Mouse (Mus musculus) urinary bladder, postnatal 36 days (tissue): Measurements from ENCODE around the gene Agtrap.
A peak's percentile ranks its signal among the peaks of the same experiment; 100 is the strongest.

Experiments used
- DNase-seq, 2 experiments: peaks; one replicate each; pipeline ENCODE4 v3.0.0; 2022; ENCODE audit warnings: low spot score in 2 of 2, mixed read lengths in 1 of 2

The Agtrap gene

DNA sequence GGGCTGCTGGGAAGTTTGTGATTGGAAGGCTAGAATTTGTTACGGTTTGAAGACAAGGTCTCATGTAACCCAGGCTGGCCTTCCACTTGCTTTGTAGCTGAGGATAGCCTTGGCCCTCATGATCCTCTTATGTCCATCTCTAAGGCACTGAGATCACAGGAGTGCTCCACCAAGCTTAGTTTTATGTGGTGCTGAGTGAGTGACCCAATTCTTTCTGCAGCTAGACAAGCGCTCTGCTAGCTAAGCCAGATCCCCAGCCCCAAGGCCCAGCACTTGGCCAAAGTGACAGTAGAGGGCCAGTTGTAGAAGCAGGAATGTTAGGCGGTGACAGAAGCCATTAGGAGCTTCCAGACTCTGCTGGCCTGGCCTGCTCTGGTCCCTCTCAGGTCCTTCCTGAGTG, 16.3 kb upstream of the Agtrap start:
- DNase-seq, result no peak

DNA sequence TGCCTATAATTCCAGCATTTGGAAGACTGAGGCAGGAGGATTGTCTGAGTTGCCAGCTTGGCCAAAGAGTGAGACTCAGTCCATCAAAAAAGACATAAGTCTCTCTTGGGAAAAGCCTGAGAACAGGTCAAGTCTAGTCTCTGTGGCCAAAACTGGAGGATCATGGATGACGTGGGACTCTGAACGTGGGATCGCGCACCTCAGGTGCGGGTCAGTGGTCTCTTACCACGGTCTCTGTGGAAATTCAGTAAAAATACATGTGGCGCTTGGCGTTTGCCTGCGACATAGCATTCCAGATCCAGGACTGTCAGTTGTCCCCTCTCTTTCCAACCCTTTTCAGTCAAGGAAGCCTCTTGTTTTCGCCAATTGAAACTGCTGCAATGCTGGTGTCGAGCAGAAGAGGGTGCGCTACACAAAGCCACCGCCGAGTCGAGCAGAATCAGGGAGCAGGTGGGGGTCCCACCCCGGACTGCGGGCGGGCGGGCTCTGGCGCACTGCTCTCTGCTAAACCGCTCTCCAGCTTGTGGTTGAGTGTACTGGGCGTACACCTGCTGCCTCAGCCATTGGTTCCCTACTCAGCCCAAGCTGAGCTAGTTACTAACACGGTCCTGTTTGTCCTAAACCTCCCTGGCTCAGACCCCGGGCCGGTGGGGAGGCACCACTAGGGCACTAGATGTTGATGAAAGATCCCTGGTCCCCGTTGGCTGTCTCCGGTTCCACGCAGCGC, 14.1 kb upstream of the Agtrap start:
- DNase-seq, result peak; percentile 38 to 39

DNA sequence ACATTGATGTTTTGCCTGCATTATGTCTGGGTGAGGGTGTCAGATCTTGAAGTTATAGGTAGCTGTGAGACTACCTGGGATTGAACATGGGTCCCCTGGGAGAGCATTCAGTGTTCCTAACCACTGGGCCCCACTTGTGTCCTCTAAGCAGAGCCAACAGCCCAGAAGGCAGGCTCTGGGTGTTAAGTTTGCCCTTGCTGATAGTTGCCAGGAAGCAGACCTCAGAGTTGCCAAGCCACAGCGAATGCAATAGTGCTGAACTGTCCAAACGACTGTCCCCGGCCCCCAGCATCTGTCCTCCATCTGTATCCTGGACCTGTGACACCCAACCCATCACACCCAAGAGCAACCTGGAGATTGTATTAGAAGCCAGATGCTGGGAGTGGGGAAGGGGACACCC, 10.8 kb upstream of the Agtrap start:
- no peak for DNase-seq

DNA sequence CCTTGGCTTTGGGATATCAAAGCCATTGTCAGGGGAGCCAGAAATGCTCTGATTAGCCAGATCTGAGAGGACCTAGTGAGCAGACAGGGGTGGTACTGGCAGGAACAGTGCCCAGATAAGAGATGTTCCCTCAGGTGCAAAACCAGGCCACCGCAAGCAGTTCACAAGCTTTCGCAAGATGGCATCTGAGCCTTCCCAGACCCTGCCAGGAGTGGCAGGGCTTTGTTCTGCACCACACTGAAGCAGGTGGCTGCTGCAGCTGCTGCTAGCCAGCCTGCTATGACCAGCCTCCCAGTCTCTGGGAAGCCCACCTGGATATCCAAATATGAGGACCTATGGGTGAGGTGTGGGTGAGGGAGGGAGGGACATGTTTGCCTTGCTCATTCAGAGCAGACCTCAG, 10.1 kb upstream of the Agtrap start:
- no peak for DNase-seq

DNA sequence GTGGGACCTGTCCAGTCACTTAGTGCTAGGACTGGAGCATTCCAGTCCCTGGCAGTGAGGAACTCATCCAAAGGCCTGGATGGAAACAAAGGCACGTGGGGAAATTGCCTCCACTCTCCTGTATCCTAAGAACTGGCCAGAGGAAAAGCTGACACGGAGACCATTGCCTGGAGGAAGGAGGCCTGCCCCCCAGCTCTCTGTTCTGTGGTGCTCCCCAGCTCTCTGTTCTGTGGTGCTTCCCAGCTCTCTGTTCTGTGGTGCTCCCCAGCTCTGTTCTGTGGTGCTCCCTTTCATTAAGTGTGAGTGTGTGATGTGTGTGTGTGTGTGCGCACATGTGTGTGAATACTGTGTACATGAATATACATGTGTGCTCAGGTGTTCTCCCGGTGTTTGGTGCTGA, 7.2 kb upstream of the Agtrap start:
- no peak for DNase-seq

DNA sequence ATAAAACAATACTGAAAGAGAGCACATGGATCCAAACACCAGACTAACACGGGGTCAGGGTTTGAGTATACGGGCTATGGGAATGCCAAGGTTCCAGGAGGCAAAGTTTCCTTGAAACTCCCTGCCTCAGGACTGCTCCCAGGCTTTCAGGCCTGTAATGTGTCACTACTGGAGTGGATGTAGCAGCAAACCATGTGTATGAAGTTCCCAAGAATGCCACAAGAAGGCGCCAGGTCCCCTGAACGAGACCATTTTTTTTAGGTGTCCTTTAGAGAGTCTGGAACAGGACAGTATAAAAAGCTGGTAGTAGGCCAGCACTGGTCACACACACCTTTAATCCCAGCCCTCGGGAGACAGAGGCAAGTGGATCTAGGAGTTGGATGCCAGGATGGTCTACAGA, 6.3 kb upstream of the Agtrap start:
- DNase-seq, result no peak

DNA sequence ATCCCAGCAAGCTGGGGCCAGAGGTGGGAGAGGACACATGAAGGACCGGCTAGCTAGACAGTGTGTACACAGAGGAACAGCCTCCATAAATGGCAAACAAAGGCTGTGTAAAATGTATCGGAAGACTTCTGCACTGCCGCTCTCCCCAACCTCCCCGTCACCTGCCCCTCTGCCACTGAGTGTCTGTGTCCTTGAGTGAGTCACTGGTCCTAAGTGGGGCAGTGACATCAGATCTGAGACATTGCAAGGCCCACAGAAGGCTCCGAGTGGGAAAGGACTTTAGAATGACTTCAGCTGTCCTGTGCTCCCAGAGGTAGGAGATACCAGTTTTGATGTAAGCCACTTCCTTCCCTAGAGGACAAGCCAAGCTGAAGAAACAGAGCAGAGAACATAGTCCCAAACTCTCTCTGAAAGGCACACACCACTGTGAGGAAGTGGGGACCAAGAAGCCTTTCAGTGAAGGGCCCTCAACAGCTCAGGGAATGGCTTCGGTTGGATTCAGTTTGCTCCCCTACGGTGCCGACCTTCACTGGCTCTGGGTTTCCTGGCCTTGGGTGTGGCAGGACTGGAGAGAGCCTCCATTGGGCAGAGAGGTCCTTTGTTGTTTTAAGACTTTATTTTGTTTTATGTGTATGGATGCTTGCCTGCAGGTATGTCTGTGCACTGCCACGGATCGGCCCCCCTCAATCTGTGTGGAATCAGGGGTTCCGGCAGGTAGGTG, 4.9 kb upstream of the Agtrap start:
- no peak for DNase-seq

DNA sequence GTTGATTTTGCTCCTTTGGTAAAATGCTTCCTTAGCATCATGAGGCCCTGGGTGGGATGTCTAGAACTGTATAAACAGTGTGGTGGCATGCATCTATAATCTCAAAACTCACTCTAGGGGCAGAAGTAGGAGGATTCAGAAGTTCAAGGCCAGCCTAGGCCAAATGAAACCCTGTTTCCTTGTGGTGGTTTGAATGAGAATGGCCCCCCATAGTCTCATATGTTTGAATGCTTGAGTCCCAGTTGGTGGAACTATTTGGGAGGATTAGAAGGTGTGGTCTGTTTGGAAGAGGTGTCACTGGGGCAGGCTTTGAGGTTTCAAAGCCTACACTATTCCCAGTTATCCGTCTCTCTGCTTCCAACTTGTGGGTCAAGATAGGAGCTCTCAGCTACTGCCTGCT, 3.4 kb upstream of the Agtrap start:
- no peak for DNase-seq

DNA sequence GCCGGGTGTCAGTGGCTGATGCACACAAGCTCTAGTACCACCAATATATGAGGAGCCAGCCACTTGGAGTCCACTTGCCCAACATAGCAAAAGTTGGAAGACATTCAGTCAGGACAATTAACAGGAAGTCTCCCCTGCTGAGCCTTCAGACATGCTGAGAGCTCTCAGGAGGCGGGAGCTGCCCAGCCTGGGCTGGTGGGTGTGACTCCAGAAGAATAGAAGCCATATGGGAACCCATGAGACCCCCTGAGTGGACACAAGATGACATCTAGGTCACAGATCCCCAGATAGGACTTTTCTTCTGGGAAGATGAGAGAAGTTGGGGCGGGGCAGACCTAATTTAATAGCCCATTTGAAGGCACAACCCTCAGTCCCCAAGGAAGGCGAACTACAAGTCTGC, 1.3 kb upstream of the Agtrap start:
- DNase-seq, result no peak

DNA sequence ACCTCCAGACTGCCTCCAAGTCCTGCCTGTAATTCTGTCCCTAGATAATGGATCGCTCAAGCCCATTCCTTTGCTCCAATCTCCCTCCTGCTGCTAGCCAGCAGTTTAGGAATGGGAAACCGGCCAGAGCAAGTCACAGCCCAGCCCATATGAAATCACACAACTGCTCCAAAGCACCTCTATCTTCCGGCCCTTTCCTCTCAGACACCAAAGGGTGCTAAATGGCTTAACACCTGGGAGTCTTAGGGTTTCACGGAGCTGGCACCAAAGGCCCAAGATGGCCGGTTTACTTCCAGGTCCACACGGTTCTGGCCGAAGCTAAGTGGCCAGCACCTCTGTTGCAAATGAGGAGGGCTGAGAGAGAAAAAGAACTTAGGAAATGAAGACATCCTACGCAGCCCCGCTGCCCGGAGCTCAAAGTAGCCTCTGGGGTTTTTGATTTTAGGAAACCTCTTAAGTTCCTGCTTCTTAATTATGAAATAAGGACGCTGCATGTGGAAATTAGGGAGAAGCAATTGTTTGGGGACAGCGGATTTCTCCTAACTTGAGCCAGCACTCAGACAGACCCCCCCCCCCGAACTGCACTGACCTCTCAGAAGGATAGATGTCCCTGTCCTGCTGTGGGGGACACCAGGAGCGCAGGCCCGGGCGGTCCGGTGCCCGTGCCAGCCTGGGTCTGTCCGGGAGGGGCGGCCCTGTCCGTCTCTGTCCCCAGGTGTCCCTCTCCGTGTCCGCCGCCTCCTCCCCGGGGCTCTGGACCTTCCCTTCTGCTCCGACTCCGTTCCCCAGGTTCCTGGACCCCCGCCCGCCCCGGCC, 532 bp downstream of the Agtrap start:
- DNase-seq, result peak in 1 of 2 experiments; percentile 64

DNA sequence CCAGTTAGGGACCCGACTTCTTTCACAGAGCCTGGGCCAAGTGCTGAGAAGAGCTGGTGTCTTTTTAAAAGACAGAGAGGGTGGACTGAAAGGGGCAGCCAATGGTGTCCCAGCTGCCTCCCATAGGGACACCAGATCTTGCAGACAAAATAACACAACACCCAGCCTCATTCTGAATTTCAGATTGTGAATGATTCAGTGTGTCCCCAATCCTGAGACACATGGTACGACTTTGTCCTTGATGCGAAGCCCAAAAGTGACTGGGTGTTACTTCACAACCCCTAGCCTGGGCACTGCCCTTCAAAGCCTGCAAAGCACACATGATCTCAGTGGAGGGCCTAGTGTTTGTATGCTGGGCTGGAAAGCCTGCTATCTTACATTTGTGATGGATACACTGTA, 1.9 kb downstream of the Agtrap start:
- DNase-seq, result no peak

DNA sequence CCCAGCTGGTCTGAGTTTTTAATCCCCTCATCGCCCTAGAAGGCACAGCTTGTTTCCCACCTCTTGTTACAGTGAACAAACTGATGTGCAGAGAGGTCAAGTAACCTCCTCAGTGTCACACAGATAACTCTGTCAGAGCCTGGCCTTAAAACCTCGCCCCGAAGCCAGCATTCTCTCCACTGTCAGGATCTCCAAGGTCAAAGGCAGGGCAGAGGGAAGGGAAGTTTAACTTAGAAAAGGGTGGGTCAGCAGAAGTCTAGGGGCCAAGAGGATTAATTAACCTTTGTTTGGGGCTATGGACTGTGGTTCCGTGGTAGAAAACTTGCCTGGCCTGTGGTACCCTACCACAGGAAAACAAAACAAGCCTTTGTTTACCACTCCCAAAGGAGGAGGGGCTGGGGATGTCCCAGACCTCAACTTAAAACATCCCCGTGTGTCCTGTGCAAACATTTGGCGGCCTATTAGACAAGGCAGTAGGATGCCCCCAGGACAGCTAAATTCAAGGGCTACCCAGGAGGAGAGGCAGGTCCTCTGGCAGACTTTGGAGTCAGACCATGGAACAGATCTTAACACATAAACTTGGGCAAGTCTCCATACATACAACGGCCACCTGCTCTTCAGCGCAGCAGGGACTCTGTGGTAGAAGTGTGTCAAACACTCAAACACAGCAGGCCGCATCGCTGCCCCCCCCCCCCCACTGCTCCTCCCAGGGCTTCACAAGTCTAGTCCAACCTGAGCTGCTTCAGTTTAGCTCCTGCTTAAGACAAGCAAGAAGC, 2.5 kb downstream of the Agtrap start:
- DNase-seq, result no peak

DNA sequence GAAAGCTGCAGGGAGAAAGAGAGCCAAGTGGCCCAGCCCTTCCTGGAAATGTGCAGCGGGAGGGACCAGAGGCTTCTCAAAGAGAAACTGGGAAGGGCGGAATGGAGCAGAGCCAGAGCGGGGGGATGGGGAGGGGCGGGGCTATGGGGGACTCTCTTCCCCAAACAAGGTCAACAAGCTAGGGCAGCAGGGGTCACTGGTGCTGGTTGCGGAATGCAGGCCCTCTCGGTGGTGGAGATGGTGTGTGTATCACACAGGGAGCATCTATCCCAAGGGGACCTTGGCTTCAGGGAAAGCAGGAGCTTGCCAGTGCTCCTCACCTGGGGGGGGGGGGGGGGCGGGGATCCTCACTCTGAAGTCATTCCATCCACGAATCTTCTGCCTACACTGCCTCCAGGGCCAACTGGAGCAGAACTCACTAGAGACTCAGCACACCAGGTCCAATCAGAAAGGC, 3.5 kb downstream of the Agtrap start:
- DNase-seq, result peak in 1 of 2 experiments; percentile 62

DNA sequence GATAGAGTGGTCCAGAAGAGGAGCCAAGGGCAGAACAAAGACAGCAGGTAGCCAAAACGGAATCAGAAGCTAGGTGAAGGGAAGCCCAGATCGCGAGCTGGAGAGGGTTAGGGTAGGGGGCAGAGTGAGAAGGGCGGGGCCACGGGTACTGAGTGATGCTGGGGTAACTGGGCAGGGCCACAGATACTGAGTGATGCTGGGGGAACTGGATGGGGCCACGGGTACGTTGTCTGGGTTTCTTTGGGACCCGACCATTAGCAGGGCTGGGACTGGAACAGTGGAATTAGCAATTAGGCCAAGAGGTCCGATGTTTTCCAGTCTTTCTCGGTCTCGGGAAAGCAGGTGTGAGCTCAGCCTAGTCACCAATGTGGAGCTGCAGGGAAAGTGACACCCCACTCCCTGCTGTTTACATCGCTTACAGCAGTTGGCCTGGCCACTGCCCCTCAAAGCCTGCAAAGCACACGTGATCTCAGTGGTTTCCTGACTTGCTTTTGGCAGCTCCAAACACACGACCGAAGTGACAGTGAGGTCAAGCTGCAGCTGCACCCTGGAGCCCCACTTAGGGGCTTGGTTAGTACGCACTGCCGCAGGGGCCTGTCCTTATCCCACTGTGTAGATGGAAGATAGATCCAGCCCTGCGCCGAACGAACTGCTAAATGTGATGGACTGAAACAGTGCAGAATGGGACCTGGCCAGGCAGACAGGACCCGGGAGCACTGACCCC, 4.5 kb downstream of the Agtrap start:
- no peak for DNase-seq

DNA sequence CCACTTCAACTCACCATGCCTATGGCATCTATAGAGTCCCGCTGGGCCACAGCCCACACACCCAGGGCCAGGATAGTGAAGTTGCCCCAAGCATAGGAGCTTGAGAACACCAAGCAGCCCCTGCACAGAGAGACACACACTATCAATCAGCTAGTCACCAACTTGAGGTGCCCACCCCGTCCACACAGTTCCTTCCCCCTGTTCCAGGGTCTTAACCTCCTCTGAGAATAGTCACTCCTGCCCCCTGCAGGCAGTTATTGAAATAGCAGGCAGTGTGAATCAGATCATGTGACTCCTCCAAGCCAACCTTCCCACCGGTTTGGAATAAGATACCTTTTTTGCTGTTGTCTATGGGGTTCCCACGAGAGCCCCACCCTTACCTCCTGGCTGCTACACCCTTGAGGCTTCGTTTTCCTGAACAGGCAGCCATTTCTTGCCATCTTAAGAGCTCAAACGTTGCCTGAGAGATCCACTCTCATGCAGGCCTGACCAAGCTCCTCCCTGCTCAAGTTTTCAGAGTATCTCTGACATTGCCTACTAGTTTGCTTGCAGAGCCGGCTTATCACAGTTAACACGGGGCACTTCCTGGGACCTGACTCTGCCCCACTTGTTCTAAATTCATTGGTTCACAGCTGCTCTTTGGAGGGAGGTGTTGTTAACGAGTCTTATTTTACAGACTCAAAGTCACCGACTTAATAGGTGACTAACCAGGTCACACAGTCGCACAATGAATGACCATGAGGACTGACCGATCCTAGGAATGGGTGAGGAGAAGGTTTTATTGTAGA, 5.4 kb downstream of the Agtrap start:
- peak in 1 of 2 experiments; percentile 39 for DNase-seq

DNA sequence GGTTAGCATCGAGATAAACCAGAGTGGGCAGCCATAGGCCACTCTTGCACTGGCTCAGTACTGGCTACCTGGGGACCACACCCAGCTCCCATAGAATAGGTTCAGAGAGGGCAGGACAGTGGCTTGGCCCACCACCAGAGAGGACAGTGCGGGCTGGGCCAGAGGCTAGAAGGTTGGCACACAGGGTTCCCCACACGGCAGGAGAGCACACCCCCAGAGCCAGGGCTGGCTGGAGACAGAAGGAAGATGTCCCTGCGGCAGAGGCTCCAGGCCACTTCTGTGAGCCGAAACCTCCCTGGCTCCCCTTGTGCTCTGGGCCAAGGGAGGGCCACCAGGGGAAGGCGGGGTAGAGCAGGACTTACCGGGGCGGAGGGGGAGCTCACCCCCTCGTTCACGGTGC, 6.6 kb downstream of the Agtrap start:
- no peak for DNase-seq

DNA sequence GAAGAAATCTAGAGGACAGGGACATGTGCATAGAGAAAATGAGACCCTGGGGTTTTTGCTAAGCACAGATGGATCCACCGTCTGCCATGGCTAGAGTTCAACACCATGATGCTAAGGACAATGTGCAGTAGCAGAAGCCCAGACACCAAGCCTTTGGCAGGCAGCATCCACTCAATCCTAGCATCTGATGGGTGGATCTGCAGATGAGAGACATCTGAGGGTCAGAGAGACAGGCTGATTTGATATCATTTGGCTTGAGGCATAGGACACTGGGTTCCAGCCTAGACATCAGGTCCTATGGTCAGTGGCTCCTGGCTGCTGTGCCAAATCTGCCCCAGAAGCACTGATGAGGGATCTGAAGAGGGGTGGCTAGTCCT, 7.2 kb downstream of the Agtrap start:
- no peak for DNase-seq

DNA sequence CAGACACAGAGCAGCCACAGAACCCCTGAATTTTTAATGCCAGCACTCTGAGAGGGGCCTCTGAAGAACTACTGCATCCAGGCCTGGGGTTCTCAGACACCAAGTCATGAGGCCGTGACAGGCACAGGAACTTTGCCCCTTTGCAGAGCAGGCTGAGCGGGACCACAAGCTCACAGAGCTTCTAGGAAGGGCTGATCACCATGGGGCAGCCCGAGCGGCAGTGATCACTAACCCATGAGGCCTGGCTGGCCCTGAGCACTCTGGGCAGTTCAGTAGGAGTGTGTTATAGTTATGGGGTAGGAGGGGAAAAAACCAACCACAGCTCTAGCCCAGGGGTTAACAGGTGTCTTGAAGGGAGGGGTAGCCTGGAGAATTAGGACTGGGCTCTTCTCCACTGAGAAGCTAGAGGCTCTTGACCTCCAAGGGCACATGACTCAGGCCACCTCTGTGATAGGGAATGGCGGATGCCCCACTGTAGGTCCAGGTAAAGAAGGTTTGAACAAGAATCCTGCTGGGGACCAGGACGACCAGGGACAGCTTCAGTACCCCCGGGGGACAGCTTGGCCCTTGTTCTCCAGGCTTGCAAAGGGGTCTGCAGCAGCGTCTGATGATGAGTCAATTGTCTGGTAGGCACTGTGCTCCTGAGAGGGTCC, 7.8 kb downstream of the Agtrap start:
- no peak for DNase-seq

DNA sequence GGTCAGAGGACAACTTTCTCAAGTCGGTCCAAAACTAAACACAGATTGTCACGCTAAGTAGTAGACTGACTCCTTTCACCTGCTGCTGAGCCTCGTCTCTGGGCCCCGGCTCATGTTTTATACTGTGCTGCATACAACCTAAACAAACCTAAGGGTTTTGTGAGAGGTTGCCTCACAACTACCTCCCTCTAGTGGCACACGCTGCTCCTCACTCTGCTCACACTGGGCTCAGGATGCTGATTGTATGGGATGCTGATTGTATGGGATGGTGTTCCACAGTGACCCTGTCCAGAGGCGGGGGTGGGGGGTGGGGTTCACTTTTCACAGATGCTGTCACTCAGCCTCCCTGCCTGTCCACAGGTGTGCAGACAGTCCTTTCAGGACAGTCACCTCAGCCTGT, 8.6 kb downstream of the Agtrap start:
- no peak for DNase-seq

DNA sequence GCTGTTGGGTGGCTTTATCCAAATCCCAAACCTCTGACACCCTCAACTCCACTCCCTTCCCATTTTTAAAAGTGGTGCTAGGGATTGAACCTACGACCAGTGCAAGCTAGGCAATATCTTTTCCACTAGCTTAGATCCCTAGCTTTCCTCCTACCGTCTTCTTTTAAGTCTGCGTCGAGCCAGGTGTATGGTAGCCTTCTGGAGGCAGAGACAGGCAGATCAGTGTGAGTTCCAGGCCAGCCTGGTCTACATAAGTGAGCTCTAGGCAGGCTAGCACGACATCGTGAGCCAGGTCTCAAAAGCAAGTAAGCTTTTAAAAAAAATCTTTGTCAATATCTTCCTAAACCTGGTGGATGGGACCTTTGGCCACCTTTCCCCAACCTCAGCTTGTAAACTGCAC, 11.9 kb downstream of the Agtrap start:
- DNase-seq, result no peak
